Mouse (Mus musculus) limb, embryonic 15.5 days (tissue): Measurements from ENCODE around the gene Klhl33. TPM values are rescaled to one million over a fixed set of nuclear protein-coding genes. Genes with fewer than 3 reads are reported as not detected.
"Not testable (repeated sequence)": the region's sequence is repeated elsewhere in the genome, so short reads cannot be mapped to it uniquely, and the experiment has no call there.

Source experiments
- ATAC-seq: fragments of 200-750 bp; cut with Nextera tagmentation; 2 replicates; pipeline ENCODE4 v1.8.0; 2017; ENCODE audit warnings: low read depth, moderate TSS enrichment; ENCODE audit not compliant: insufficient number of reproducible peaks, low FRiP score, low TSS enrichment
- H3K27ac ChIP-seq: fragments of 300-500 bp; sonication (generic); 2 replicates; pipeline ENCODE4 v1.5.1; 2015; ENCODE audit warnings: moderate library complexity, mild to moderate bottlenecking, inconsistent platforms
- H3K27me3 ChIP-seq: fragments of 300-500 bp; sonication (generic); 2 replicates; pipeline ENCODE4 v1.6.1; 2015; ENCODE audit warnings: inconsistent platforms
- H3K36me3 ChIP-seq: fragments of 300-500 bp; sonication (generic); 2 replicates; pipeline ENCODE4 v1.6.1; 2015; ENCODE audit warnings: inconsistent platforms
- H3K4me1 ChIP-seq: fragments of 300-500 bp; sonication (generic); 2 replicates; pipeline ENCODE4 v1.6.1; 2015; ENCODE audit warnings: inconsistent platforms
- H3K4me2 ChIP-seq: fragments of 300-500 bp; sonication (generic); 2 replicates; pipeline ENCODE4 v1.6.1; 2015; ENCODE audit warnings: mild to moderate bottlenecking, inconsistent platforms
- H3K4me3 ChIP-seq: fragments of 300-500 bp; sonication (generic); 2 replicates; pipeline ENCODE4 v1.5.1; 2015; ENCODE audit warnings: mild to moderate bottlenecking, inconsistent platforms
- H3K9ac ChIP-seq: fragments of 300-500 bp; sonication (generic); 2 replicates; pipeline ENCODE4 v1.6.1; 2015; ENCODE audit warnings: inconsistent platforms
- H3K9me3 ChIP-seq: fragments of 300-500 bp; sonication (generic); 2 replicates; pipeline ENCODE4 v1.6.1; 2016; ENCODE audit warnings: inconsistent platforms
- WGBS: fragments of 180-500 bp; shearing (Covaris S2); methylation state at CpG from one replicate; pipeline ENCODE4 v1.1.7; 2015; 5-methylcytosine and 5-hydroxymethylcytosine counted together
- polyA plus RNA-seq: library from polyadenylated mRNA; unstranded; fragments of >200 nt; fragmentation: Nextera tagmentation; extraction: Ambion mirVana; gene quantifications from 2 replicates; pipeline ENCODE4 v1.2.1, GENCODE M21; 2015

Gene Klhl33
- polyA plus RNA-seq, 1 experiment from 2014 or later, result 0.10 TPM

- ATAC-seq, result peak; percentile 85
- peak within 1 kb of the TSS; percentile 76 for H3K27ac ChIP-seq
- peaks cover 13% of the 10 kb centered on the region; the same call in 1 of the 2 replicates for H3K36me3 ChIP-seq
- peak within 1 kb of the TSS; percentile 34 for H3K9ac ChIP-seq
- 7% methylated on average over 31 of the region's 32 CpGs for WGBS
- no peaks in the 10 kb centered on the region for H3K9me3 ChIP-seq
- H3K27me3 ChIP-seq, result no peaks in the 10 kb centered on the region
- H3K4me3 ChIP-seq, result peak within 1 kb of the TSS; percentile 50
- peaks cover 6% of the 10 kb centered on the region; the same call in 1 of the 2 replicates for H3K4me1 ChIP-seq
- peak within 1 kb of the TSS; percentile 60 for H3K4me2 ChIP-seq
Measured at GRCm38 (mm10) chr14:50869889-50870804, 27.2 kb downstream of the Klhl33 start, which contains the start of gene Tep1. Tep1 (minus strand) TSS chr14:50870560.

- Histone ChIP-seq H3K9ac (no peak overlapping the region), H3K27me3 (no peaks in the 10 kb centered on the region), H3K4me2 (no peak overlapping the region), H3K27ac (no peak overlapping the region), H3K4me3 (no peak overlapping the region), H3K4me1 (peaks cover 6% of the 10 kb centered on the region; the same call in 1 of the 2 replicates), H3K9me3 (no peaks in the 10 kb centered on the region), H3K36me3 (peaks cover 13% of the 10 kb centered on the region; the same call in 1 of the 2 replicates)
- WGBS, result 94% methylated on average over 5 of the region's 5 CpGs
- ATAC-seq, result no peak
Measured at GRCm38 (mm10) chr14:50868656-50869055, 28.7 kb downstream of the Klhl33 start.

DNA sequence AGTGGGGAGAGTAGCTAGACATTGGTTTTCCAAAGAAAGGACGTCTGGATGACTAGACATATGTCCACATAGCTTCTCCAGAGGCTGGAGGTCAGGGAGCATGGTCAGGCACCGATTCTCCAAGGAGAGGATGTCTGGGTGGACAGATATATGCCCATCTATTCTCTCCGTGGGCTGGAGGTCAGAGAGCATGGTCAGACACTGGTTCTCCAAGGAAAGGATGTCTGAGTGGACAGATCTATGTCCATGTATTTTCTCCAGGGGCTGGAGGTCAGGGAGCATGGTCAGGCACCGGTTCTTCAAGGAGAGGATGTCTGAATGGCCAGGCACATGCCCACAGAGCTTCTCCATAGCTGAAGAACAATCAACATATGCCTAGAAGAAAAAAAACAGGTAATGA is 29.1 kb downstream of the Klhl33 start:
- WGBS, result 80% methylated on average over 4 of the region's 4 CpGs
- peaks cover 6% of the 10 kb centered on the region; the same call in 1 of the 2 replicates for H3K4me1 ChIP-seq
- no peaks in the 10 kb centered on the region for H3K9me3 ChIP-seq
- H3K27ac ChIP-seq, result no peak overlapping the region
- no peak for ATAC-seq
- no peak overlapping the region for H3K9ac ChIP-seq
- H3K4me2 ChIP-seq, result no peak overlapping the region
- H3K36me3 ChIP-seq, result peaks cover 13% of the 10 kb centered on the region; the same call in 1 of the 2 replicates
- H3K27me3 ChIP-seq, result no peaks in the 10 kb centered on the region
- no peak overlapping the region for H3K4me3 ChIP-seq

GRCm38 (mm10) chr14:50866966-50867365 is 30.3 kb downstream of the Klhl33 start:
- H3K4me3 ChIP-seq, result no peak overlapping the region
- no peak overlapping the region for H3K4me2 ChIP-seq
- H3K36me3 ChIP-seq, result peaks cover 18% of the 10 kb centered on the region; the same call in 1 of the 2 replicates
- no peak overlapping the region for H3K9ac ChIP-seq
- ATAC-seq, result no peak
- WGBS, result 89% methylated on average over 3 of the region's 3 CpGs
- peaks cover 6% of the 10 kb centered on the region; the same call in 1 of the 2 replicates for H3K4me1 ChIP-seq
- H3K27ac ChIP-seq, result no peak overlapping the region
- no peaks in the 10 kb centered on the region for H3K27me3 ChIP-seq
- no peaks in the 10 kb centered on the region for H3K9me3 ChIP-seq

DNA sequence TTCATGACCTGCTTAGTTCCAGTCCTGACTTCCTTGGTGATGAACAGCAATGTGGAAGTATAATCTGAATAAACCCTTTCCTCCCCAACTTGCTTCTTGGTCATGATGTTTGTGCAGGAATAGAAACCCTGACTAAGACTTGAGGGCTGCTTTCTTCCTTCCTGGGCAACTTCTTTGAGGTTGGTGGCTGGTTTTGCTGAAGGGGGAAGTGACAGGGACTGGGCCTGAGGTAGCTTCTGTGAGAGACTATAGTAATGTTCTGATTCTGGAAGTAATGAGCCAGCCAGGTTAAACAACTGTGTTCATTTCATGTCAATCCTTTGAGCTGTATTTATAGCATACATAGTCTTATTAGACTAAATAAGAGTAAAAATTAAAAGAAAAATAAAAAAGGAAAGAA is 32.3 kb downstream of the Klhl33 start:
- not testable (repeated sequence) for ATAC-seq, H3K27ac ChIP-seq, H3K4me3 ChIP-seq, H3K4me1 ChIP-seq, H3K9me3 ChIP-seq, H3K4me2 ChIP-seq, H3K27me3 ChIP-seq, H3K9ac ChIP-seq
- peaks cover 27% of the 10 kb centered on the region; the same call in 1 of the 2 replicates for H3K36me3 ChIP-seq

DNA sequence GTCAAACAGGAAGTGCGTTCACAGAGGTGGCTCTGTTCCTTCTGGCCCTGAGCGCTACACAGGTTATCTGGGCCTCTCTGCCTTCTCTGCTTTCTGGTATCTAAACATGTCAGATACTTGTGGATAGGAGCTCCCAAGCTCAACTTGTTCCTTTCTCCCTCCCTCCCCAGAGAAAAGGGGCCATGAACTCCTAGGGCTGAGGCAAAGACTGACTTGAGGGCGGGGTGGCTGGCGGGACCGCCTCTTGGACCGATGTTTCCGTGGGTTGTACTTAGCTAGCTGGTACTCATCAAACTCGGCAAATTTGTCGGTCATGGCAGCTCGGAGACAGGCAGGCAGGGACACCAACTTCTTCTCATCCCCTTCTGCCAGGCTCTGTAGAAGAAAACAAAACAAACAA is 34.7 kb downstream of the Klhl33 start:
- H3K4me2 ChIP-seq, result no peak overlapping the region
- H3K27ac ChIP-seq, result no peak overlapping the region
- 88% methylated on average over 10 of the region's 10 CpGs for WGBS
- no peaks in the 10 kb centered on the region for H3K4me1 ChIP-seq
- H3K27me3 ChIP-seq, result no peaks in the 10 kb centered on the region
- H3K9ac ChIP-seq, result no peak overlapping the region
- H3K9me3 ChIP-seq, result no peaks in the 10 kb centered on the region
- H3K36me3 ChIP-seq, result peaks cover 31% of the 10 kb centered on the region
- H3K4me3 ChIP-seq, result no peak overlapping the region
- no peak for ATAC-seq

- Histone ChIP-seq H3K4me2 (no peak overlapping the region), H3K27ac (no peak overlapping the region), H3K4me1 (no peaks in the 10 kb centered on the region), H3K9me3 (no peaks in the 10 kb centered on the region), H3K4me3 (no peak overlapping the region), H3K27me3 (no peaks in the 10 kb centered on the region), H3K36me3 (peaks cover 36% of the 10 kb centered on the region), H3K9ac (no peak overlapping the region)
- no peak for ATAC-seq
- 89% methylated on average over 5 of the region's 5 CpGs for WGBS
Measured at GRCm38 (mm10) chr14:50855788-50856187, 41.5 kb downstream of the Klhl33 start.

Other genes with a start within 250 kb of the Klhl33 start
- not detected in 2 replicates for gene Olfr747, start 204.3 kb downstream of the Klhl33 start, polyA plus RNA-seq
- gene Olfr748, start 190.1 kb downstream of the Klhl33 start, polyA plus RNA-seq, result not detected in 2 replicates
- not detected in 2 replicates for gene Olfr749, start 152.4 kb downstream of the Klhl33 start, polyA plus RNA-seq
- 59.8 and 63.1 TPM in 2 replicates for gene Ttc5, start 112.0 kb downstream of the Klhl33 start, polyA plus RNA-seq
- gene Ccnb1ip1, start 89.8 kb downstream of the Klhl33 start, polyA plus RNA-seq, result not detected in 2 replicates
- gene Parp2, start 89.7 kb downstream of the Klhl33 start, polyA plus RNA-seq, result 52.0 and 52.3 TPM in 2 replicates
- 5.0 and 6.2 TPM in 2 replicates for gene Tep1, start 26.9 kb downstream of the Klhl33 start, polyA plus RNA-seq
- 145 and 148 TPM in 2 replicates for gene Osgep, start 27.4 kb upstream of the Klhl33 start, polyA plus RNA-seq
- 188 TPM in 2 replicates for gene Apex1, start 27.5 kb upstream of the Klhl33 start, polyA plus RNA-seq
- gene Pip4p1, start 33.3 kb upstream of the Klhl33 start, polyA plus RNA-seq, result 45.3 and 56.0 TPM in 2 replicates
- 52.0 and 54.8 TPM in 2 replicates for gene Pnp, start 33.6 kb upstream of the Klhl33 start, polyA plus RNA-seq
- not detected in 2 replicates for gene Gm49342, start 47.0 kb upstream of the Klhl33 start, polyA plus RNA-seq
- 0.31 and 0.54 TPM in 2 replicates for gene Pnp2, start 58.5 kb upstream of the Klhl33 start, polyA plus RNA-seq
- gene Rnase10, start 110.2 kb upstream of the Klhl33 start, polyA plus RNA-seq, result 0.09 and 0.22 TPM in 2 replicates
- not detected in 2 replicates for gene Rnase9, start 144.4 kb upstream of the Klhl33 start, polyA plus RNA-seq
- not detected in 2 replicates for gene Rnase11, start 152.7 kb upstream of the Klhl33 start, polyA plus RNA-seq
- not detected in 2 replicates for gene Rnase12, start 160.2 kb upstream of the Klhl33 start, polyA plus RNA-seq
- not detected in 2 replicates for gene Olfr750, start 176.9 kb upstream of the Klhl33 start, polyA plus RNA-seq
- 68.6 and 83.1 TPM in 2 replicates for gene Rnase4, start 193.6 kb upstream of the Klhl33 start, polyA plus RNA-seq
- 10.1 and 10.5 TPM in 2 replicates for gene Ang, start 193.6 kb upstream of the Klhl33 start, polyA plus RNA-seq
- gene Eddm3b, start 216.9 kb upstream of the Klhl33 start, polyA plus RNA-seq, result not detected in 2 replicates
- gene Rnase6, start 226.4 kb upstream of the Klhl33 start, polyA plus RNA-seq, result 0.58 and 1.6 TPM in 2 replicates
- 2.2 and 3.3 TPM in 2 replicates for gene Rnase1, start 249.3 kb upstream of the Klhl33 start, polyA plus RNA-seq